Mouse (Mus musculus): ENCODE measurements around the gene Rab3il1. TPM values are rescaled to one million over a fixed set of nuclear protein-coding genes. Genes with fewer than 3 reads are reported as not detected.
A peak's percentile ranks its signal among the peaks of the same experiment; 100 is the strongest.
"Not testable (repeated sequence)": the region's sequence is repeated elsewhere in the genome, so short reads cannot be mapped to it uniquely, and the experiment has no call there.

Rab3il1 gene
- total and polyA plus RNA-seq, 2 experiments, result 3.1 to 3.8 TPM

GRCm38 (mm10) chr19:9966096-9966867 lies 35.2 kb upstream of the Rab3il1 start:
- DNase-seq (ENCODE audit: extremely low read depth, low read depth, low spot score), result no peak
- no peak for TF ChIP-seq POLR2A (IDR thresholded peaks at IDR 0.05; ENCODE audit: extremely low read depth, insufficient read depth, low read length)
- TF ChIP-seq CTCF (IDR thresholded peaks at IDR 0.05; ENCODE audit: low read depth, low read length), result no peak
- WGBS, result 46% methylated on average over 2 of the region's 2 CpGs

GRCm38 (mm10) chr19:9968081-9968787 lies 33.2 kb upstream of the Rab3il1 start:
- TF ChIP-seq CTCF (IDR thresholded peaks at IDR 0.05; ENCODE audit: low read depth, low read length), result no peak
- no peak for TF ChIP-seq POLR2A (IDR thresholded peaks at IDR 0.05; ENCODE audit: extremely low read depth, insufficient read depth, low read length)
- no peaks in the 10 kb centered on the region for H3K36me3 ChIP-seq (ENCODE audit: control insufficient read depth, insufficient read depth, low read length)
- no peak overlapping the region for H3K9ac ChIP-seq (ENCODE audit: low read depth, low read length)
- H3K27ac ChIP-seq (replicated peaks; ENCODE audit: insufficient read depth, low read depth, low read length), result peak overlapping the region; percentile 94
- peaks cover 8% of the 10 kb centered on the region for H3K4me1 ChIP-seq (ENCODE audit: control insufficient read depth, insufficient read depth, low read length)
- H3K27me3 ChIP-seq (ENCODE audit: control insufficient read depth, insufficient read depth, low read length), result no peaks in the 10 kb centered on the region
- DNase-seq (ENCODE audit: extremely low read depth, low read depth, low spot score), result peak; percentile 84
- H3K79me2 ChIP-seq (ENCODE audit: control insufficient read depth, insufficient read depth, low read length), result no peaks in the 10 kb centered on the region
- H3K4me3 ChIP-seq (ENCODE audit: insufficient read depth, low read depth, low read length), result no peak overlapping the region; the same call in 1 of the 2 replicates
- 25% methylated on average over 10 of the region's 10 CpGs for WGBS

More at GRCm38 (mm10) chr19:9966096-9966867, 35.2 kb upstream of the Rab3il1 start:
- no peak overlapping the region for H3K27ac ChIP-seq (replicated peaks; ENCODE audit: insufficient read depth, low read depth, low read length)
- H3K4me1 ChIP-seq (ENCODE audit: control insufficient read depth, insufficient read depth, low read length), result peaks cover 8% of the 10 kb centered on the region
- no peaks in the 10 kb centered on the region for H3K36me3 ChIP-seq (ENCODE audit: control insufficient read depth, insufficient read depth, low read length)
- no peak overlapping the region for H3K4me3 ChIP-seq (ENCODE audit: insufficient read depth, low read depth, low read length)
- H3K9ac ChIP-seq (ENCODE audit: low read depth, low read length), result no peak overlapping the region
- H3K79me2 ChIP-seq (ENCODE audit: control insufficient read depth, insufficient read depth, low read length), result no peaks in the 10 kb centered on the region
- no peaks in the 10 kb centered on the region for H3K27me3 ChIP-seq (ENCODE audit: control insufficient read depth, insufficient read depth, low read length)

GRCm38 (mm10) chr19:9974853-9975252 lies 26.6 kb upstream of the Rab3il1 start:
- H3K27ac ChIP-seq (replicated peaks; ENCODE audit: insufficient read depth, low read depth, low read length), result peak overlapping the region; percentile 5; the same call in 1 of the 2 replicates
- H3K36me3 ChIP-seq (ENCODE audit: control insufficient read depth, insufficient read depth, low read length); H3K79me2 ChIP-seq (ENCODE audit: control insufficient read depth, insufficient read depth, low read length); H3K4me3 ChIP-seq (ENCODE audit: insufficient read depth, low read depth, low read length); H3K9ac ChIP-seq (ENCODE audit: low read depth, low read length); H3K27me3 ChIP-seq (ENCODE audit: control insufficient read depth, insufficient read depth, low read length): not testable (repeated sequence)
- peak; percentile 71 for DNase-seq (ENCODE audit: extremely low read depth, low read depth, low spot score)
- WGBS, result 11% methylated on average over 2 of the region's 2 CpGs
- peaks cover 29% of the 10 kb centered on the region for H3K4me1 ChIP-seq (ENCODE audit: control insufficient read depth, insufficient read depth, low read length)

DNA sequence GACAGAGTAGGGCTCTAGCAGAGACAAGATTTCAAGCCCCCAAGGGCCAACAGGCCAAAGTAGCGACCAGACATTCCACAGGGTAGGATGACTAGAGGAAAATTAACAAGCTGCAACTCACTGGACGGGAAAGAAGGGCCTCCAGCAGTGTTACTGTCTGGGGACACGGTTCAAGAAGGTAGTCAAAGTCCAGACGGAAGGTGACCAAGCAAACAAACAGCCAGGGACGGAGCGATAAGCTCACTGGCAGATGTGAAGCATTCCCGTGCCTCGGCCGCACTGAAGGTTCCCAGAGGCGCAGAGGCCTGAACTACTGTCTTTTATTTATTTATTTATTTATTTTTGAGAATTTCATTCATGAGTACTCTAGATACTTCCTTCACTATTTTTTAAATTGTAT lies 24.4 kb upstream of the Rab3il1 start:
- no peak overlapping the region for H3K4me3 ChIP-seq (ENCODE audit: insufficient read depth, low read depth, low read length)
- peak overlapping the region; percentile 63; the same call in 1 of the 2 replicates for H3K9ac ChIP-seq (ENCODE audit: low read depth, low read length)
- no peaks in the 10 kb centered on the region for H3K36me3 ChIP-seq (ENCODE audit: control insufficient read depth, insufficient read depth, low read length)
- TF ChIP-seq POLR2A (IDR thresholded peaks at IDR 0.05; ENCODE audit: extremely low read depth, insufficient read depth, low read length) (no peak), CTCF (IDR thresholded peaks at IDR 0.05; ENCODE audit: low read depth, low read length) (no peak)
- no peaks in the 10 kb centered on the region for H3K79me2 ChIP-seq (ENCODE audit: control insufficient read depth, insufficient read depth, low read length)
- DNase-seq (ENCODE audit: extremely low read depth, low read depth, low spot score), result peak; percentile 95
- H3K4me1 ChIP-seq (ENCODE audit: control insufficient read depth, insufficient read depth, low read length), result peaks cover 33% of the 10 kb centered on the region
- WGBS, result 38% methylated on average over 10 of the region's 10 CpGs
- peak overlapping the region; percentile 96 for H3K27ac ChIP-seq (replicated peaks; ENCODE audit: insufficient read depth, low read depth, low read length)
- H3K27me3 ChIP-seq (ENCODE audit: control insufficient read depth, insufficient read depth, low read length), result no peaks in the 10 kb centered on the region

DNA sequence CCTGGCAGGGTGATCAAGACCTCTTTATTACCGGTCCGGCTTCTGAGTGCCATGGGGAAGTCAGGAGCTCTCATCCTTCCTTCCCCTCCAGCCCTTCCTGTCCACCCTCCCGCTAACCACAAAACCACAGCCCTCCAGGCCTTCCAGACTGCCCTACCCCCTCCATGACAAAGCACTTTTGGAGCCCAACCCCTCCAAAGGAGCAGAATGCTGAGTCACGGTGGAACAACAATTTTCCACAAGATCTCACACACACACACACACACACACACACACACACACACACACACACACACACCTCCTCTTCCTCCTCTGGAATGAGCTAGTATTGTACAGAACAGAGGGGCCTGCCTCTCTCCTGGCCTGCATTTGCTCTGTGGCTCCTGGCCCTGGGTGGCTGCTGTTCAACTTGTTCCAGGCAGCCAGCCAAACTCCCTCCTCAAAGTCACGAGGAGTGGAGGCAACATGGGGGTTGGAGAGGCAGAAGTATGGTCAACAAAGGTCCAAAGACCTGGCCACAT lies 23.0 kb upstream of the Rab3il1 start:
- WGBS, result 12% methylated on average over 5 of the region's 5 CpGs

More for the DNA sequence above, 23.0 kb upstream of the Rab3il1 start:
- Histone ChIP-seq H3K4me1 (ENCODE audit: control insufficient read depth, insufficient read depth, low read length) (peaks cover 33% of the 10 kb centered on the region), H3K9ac (ENCODE audit: low read depth, low read length) (peak overlapping the region; percentile 16; the same call in 1 of the 2 replicates), H3K4me3 (ENCODE audit: insufficient read depth, low read depth, low read length) (no peak overlapping the region), H3K27me3 (ENCODE audit: control insufficient read depth, insufficient read depth, low read length) (no peaks in the 10 kb centered on the region), H3K36me3 (ENCODE audit: control insufficient read depth, insufficient read depth, low read length) (no peaks in the 10 kb centered on the region), H3K27ac (replicated peaks; ENCODE audit: insufficient read depth, low read depth, low read length) (peak overlapping the region; percentile 93), H3K79me2 (ENCODE audit: control insufficient read depth, insufficient read depth, low read length) (peaks cover 7% of the 10 kb centered on the region; the same call in 1 of the 2 replicates)
- DNase-seq (ENCODE audit: extremely low read depth, low read depth, low spot score), result peak; percentile 90
- no peak for TF ChIP-seq POLR2A (IDR thresholded peaks at IDR 0.05; ENCODE audit: extremely low read depth, insufficient read depth, low read length)
- TF ChIP-seq CTCF (IDR thresholded peaks at IDR 0.05; ENCODE audit: low read depth, low read length), result no peak
